Mouse (Mus musculus): ENCODE results near the gene Ndrg2.

Ndrg2 gene

GRCm38 (mm10) chr14:51922571-51922865 is 8.6 kb upstream of the Ndrg2 start, which contains the start of gene Rnase13:
Rnase13 (minus strand) TSS chr14:51922773.
- DNase-seq (ENCODE audit: low read depth, low spot score) = no peak
- Histone ChIP-seq H3K27me3 (ENCODE audit: control insufficient read depth, insufficient read depth, low read length, poor library complexity, severe bottlenecking) (no peaks in the 10 kb centered on the region), H3K36me3 (ENCODE audit: control insufficient read depth, insufficient read depth, low read length, poor library complexity, severe bottlenecking) (no peaks in the 10 kb centered on the region)

DNA sequence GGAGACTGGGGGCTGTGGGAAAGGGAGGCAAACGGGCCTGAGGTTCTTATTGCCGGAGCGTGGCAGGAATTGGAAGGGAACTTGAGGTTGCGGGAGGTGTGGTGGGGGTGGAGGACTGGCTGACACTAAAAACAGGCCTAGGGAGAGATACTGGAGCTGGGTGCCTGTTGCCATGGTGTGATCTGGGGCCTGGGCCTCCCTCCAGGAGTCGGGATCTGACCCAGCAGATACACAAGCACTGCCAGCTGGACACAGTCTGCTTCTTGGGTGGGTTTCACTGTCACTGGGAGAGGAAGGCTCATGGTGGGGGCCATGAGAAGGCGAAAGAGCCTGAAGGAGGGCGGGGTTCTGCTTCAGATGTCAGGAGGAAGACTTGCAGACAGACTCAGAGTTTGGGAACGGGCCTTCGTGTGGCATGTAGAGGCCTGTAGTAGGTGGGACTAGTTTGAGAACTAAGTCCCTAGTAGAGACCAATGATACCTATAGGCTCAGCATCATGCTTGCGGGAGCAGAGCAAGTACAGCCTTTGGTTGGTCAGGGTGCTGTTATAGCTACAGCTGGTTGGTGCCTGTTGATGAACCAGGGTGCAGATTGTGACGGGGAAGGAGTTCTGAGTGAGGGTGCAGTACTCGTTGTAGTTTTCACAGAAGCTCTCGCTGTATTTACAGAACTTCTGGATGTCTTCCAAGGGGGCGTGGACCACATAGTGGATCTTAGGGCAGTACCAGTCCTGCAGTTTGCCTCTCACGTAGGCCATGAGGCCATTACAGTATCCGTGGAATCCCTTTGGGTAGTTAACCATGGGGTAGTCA is 8.0 kb upstream of the Ndrg2 start:
- DNase-seq (ENCODE audit: low read depth, low spot score) = no peak

DNA sequence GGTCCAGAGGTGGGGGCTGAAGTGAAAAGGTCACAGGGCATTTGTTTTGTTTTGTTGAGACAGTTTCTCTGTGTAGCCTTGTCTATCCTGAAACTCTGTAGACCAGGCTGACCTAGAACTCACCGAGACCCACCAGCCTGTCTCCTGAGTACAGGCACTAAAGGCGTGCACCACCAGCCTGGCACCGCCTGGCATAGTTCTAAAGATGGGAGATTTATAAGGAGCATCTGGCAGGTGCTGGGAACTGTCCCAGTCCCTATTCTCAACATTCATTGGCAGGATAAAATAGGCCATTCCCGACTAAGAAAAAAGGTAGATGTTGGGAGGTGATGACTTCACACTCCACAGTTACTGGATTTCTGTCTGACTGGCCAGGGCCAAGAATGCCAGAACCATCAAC is 5.0 kb upstream of the Ndrg2 start:
- H3K27me3 ChIP-seq (ENCODE audit: control insufficient read depth, insufficient read depth, low read length, poor library complexity, severe bottlenecking) = no peaks in the 10 kb centered on the region
- H3K36me3 ChIP-seq (ENCODE audit: control insufficient read depth, insufficient read depth, low read length, poor library complexity, severe bottlenecking) = no peaks in the 10 kb centered on the region
- DNase-seq (ENCODE audit: low read depth, low spot score) = no peak

More for the DNA sequence above, 8.0 kb upstream of the Ndrg2 start:
- Histone ChIP-seq H3K36me3 (ENCODE audit: control insufficient read depth, insufficient read depth, low read length, poor library complexity, severe bottlenecking) (no peaks in the 10 kb centered on the region), H3K27me3 (ENCODE audit: control insufficient read depth, insufficient read depth, low read length, poor library complexity, severe bottlenecking) (no peaks in the 10 kb centered on the region)

DNA sequence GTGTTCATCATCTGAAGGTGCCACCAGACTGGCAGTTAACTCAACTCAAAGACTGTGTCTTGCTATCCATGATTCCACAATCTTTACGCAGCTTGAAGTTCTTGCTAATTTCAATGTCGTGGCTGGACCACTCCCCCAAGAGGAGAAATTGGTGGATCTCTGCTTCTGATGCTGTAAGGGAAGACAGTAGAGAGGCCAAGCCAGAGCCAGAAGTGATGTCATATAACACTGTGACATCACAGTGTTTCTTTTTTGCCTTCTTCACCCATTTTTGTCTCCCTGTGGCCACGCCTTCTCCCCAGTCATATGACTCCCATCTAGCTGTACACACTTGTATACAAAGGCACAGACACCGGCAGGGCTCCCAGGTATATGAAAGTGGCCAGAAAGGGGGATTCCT is 4.2 kb upstream of the Ndrg2 start, which contains the start of gene Tppp2:
Gene Tppp2, plus strand, starts transcription at position 301 of the 400 bp plus-strand sequence.
- DNase-seq (ENCODE audit: low read depth, low spot score) = no peak
- Histone ChIP-seq H3K27me3 (ENCODE audit: control insufficient read depth, insufficient read depth, low read length, poor library complexity, severe bottlenecking) (no peaks in the 10 kb centered on the region; the same call in 1 of the 2 replicates), H3K36me3 (ENCODE audit: control insufficient read depth, insufficient read depth, low read length, poor library complexity, severe bottlenecking) (no peaks in the 10 kb centered on the region)

GRCm38 (mm10) chr14:51916539-51916938 is 2.6 kb upstream of the Ndrg2 start:
- no peak for DNase-seq (ENCODE audit: low read depth, low spot score)
- no peaks in the 10 kb centered on the region for H3K36me3 ChIP-seq (ENCODE audit: control insufficient read depth, insufficient read depth, low read length, poor library complexity, severe bottlenecking)
- no peaks in the 10 kb centered on the region; the same call in 1 of the 2 replicates for H3K27me3 ChIP-seq (ENCODE audit: control insufficient read depth, insufficient read depth, low read length, poor library complexity, severe bottlenecking)

GRCm38 (mm10) chr14:51915030-51915429 is 1.1 kb upstream of the Ndrg2 start:
- DNase-seq (ENCODE audit: low read depth, low spot score) = no peak
- Histone ChIP-seq H3K36me3 (ENCODE audit: control insufficient read depth, insufficient read depth, low read length, poor library complexity, severe bottlenecking) (no peaks in the 10 kb centered on the region), H3K27me3 (ENCODE audit: control insufficient read depth, insufficient read depth, low read length, poor library complexity, severe bottlenecking) (no peaks in the 10 kb centered on the region; the same call in 1 of the 2 replicates)

- peak; percentile 36 for DNase-seq (ENCODE audit: low read depth, low spot score)
- Histone ChIP-seq H3K27me3 (ENCODE audit: control insufficient read depth, insufficient read depth, low read length, poor library complexity, severe bottlenecking) (no peaks in the 10 kb centered on the region; the same call in 1 of the 2 replicates), H3K36me3 (ENCODE audit: control insufficient read depth, insufficient read depth, low read length, poor library complexity, severe bottlenecking) (no peaks in the 10 kb centered on the region)
Measured at GRCm38 (mm10) chr14:51913062-51913959, 647 bp downstream of the Ndrg2 start.

DNA sequence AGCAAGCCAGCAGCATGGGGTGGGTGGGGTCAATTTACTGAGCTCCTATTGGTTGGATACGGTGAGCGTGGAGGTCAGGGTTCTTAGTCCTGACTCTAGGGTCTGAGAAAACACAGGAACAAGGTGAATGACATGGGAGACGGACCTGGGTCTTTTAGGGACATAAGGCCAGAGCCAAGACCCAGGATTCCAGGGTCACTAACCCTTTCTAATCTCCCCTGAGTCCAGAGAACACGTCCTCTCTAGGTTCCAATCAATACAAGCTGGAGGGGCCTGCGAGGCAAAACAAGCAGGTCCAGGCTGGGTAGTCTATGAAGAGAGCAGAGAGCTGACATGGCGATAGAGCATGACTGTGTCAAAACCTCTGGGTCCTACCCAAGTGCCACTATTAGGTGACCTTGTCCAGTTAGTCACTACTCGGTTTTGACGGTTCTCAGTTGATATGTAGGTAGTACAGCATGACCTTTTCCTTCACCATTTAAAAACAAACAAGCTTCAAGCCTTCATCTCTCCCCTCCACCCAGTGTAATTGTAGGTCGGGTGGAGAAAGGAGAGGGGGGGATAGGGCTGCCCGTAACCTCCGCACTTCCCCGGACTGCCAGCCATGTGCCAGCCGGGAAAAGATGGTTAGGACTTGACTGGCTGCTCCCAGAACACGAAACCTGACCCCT is 1.4 kb downstream of the Ndrg2 start:
- H3K36me3 ChIP-seq (ENCODE audit: control insufficient read depth, insufficient read depth, low read length, poor library complexity, severe bottlenecking) = no peaks in the 10 kb centered on the region
- DNase-seq (ENCODE audit: low read depth, low spot score) = no peak
- no peaks in the 10 kb centered on the region; the same call in 1 of the 2 replicates for H3K27me3 ChIP-seq (ENCODE audit: control insufficient read depth, insufficient read depth, low read length, poor library complexity, severe bottlenecking)

GRCm38 (mm10) chr14:51911301-51911700 is 2.7 kb downstream of the Ndrg2 start:
- H3K36me3 ChIP-seq (ENCODE audit: control insufficient read depth, insufficient read depth, low read length, poor library complexity, severe bottlenecking) = no peaks in the 10 kb centered on the region
- H3K27me3 ChIP-seq (ENCODE audit: control insufficient read depth, insufficient read depth, low read length, poor library complexity, severe bottlenecking) = no peaks in the 10 kb centered on the region; the same call in 1 of the 2 replicates
- DNase-seq (ENCODE audit: low read depth, low spot score) = no peak

DNA sequence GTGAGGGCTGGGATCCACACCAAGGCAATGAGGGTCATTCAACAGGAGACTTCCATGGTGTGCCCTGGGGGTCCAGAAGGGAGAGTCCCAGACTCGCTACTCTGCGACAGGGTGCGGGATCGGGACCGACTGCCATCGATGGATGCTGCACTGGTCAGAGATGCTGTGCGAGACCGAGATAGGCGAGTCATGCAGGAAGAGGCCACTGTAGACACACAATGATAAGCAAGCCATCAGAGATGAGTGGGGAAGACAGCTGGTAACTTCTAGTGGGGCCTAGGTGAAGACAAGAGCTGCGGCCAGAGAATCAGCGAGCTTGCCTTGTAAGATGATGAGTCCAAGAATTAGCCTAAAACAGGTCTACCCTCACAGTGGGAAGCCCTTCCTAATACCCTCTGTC is 7.9 kb downstream of the Ndrg2 start:
- no peaks in the 10 kb centered on the region for H3K36me3 ChIP-seq (ENCODE audit: control insufficient read depth, insufficient read depth, low read length, poor library complexity, severe bottlenecking)
- DNase-seq (ENCODE audit: low read depth, low spot score) = no peak
- no peaks in the 10 kb centered on the region for H3K27me3 ChIP-seq (ENCODE audit: control insufficient read depth, insufficient read depth, low read length, poor library complexity, severe bottlenecking)

- Histone ChIP-seq H3K27me3 (ENCODE audit: control insufficient read depth, insufficient read depth, low read length, poor library complexity, severe bottlenecking) (no peaks in the 10 kb centered on the region), H3K36me3 (ENCODE audit: control insufficient read depth, insufficient read depth, low read length, poor library complexity, severe bottlenecking) (no peaks in the 10 kb centered on the region)
- no peak for DNase-seq (ENCODE audit: low read depth, low spot score)
Measured at GRCm38 (mm10) chr14:51904706-51905105, 9.3 kb downstream of the Ndrg2 start.

DNA sequence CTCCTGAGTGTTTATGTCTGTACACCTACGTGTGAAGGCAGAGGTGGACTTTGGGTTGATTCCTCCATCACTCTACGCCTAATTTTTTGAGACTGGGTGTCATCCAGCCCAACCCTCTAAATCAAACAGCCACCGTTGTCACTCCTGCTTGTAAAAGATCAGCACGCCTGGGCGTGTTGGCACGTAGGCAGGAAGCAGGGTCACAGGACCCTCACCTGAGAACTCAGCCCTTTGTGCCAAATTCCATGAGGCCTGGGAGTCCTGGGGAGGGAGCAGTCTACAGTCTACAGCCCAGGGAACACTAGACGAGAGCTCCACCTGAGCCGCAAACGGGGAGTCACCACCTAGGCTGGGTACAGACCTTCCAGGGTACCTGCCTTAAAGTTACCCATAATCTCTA is 10.2 kb downstream of the Ndrg2 start:
- H3K27me3 ChIP-seq (ENCODE audit: control insufficient read depth, insufficient read depth, low read length, poor library complexity, severe bottlenecking) = no peaks in the 10 kb centered on the region
- no peak for DNase-seq (ENCODE audit: low read depth, low spot score)

GRCm38 (mm10) chr14:51902806-51903710 is 10.9 kb downstream of the Ndrg2 start:
- no peaks in the 10 kb centered on the region for H3K27me3 ChIP-seq (ENCODE audit: control insufficient read depth, insufficient read depth, low read length, poor library complexity, severe bottlenecking)
- DNase-seq (ENCODE audit: low read depth, low spot score) = peak; percentile 75
- no peaks in the 10 kb centered on the region for H3K36me3 ChIP-seq (ENCODE audit: control insufficient read depth, insufficient read depth, low read length, poor library complexity, severe bottlenecking)

More for the DNA sequence above, 10.2 kb downstream of the Ndrg2 start:
- H3K36me3 ChIP-seq (ENCODE audit: control insufficient read depth, insufficient read depth, low read length, poor library complexity, severe bottlenecking) = no peaks in the 10 kb centered on the region

- no peaks in the 10 kb centered on the region for H3K27me3 ChIP-seq (ENCODE audit: control insufficient read depth, insufficient read depth, low read length, poor library complexity, severe bottlenecking)
- DNase-seq (ENCODE audit: low read depth, low spot score) = no peak
- no peaks in the 10 kb centered on the region for H3K36me3 ChIP-seq (ENCODE audit: control insufficient read depth, insufficient read depth, low read length, poor library complexity, severe bottlenecking)
Measured at GRCm38 (mm10) chr14:51899351-51899750, 14.6 kb downstream of the Ndrg2 start.

Data from splenic B cell, adult 2 months (primary cell).